Mouse (Mus musculus) CD4-positive helper T cell, adult 2 months (primary cell): ENCODE results near the gene Inafm2.

ENCODE experiments used
- DNase-seq: peaks from one replicate; pipeline ENCODE4 v3.0.0-alpha.2; 2012; ENCODE audit warnings: low read depth, missing footprints, low spot score

Gene Inafm2

DNA sequence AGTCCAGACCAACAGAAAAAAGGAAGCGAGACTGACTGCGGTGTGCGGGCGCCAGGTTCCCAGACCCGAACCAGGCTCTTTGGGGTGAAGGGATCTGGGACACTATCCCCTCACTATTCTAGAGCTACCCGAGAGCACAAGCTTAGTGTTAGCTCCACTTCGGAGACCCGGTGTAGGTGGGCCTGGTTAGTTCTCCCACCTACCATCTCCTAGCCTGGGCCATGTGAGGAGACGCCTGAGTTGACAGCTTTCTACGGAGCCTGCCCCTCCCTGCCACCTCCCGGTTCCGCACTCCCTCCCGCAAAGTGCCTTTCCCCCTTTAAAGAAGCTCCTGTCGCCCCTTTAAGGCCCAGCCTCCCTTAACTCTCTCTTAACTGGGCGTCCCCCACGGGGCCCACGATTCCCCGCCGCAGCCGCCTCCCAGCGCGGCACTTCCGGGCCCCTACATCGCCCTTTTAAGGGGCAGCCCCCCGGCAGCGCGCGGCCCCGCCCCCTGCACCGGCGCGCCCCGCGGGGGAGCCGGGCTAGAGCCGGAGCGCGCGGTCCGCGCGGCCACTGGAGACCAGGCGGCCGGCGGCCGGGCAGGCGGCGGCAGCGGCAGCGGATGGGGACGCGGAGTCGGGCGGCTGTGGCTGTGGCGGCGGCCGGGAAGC is at the start of gene Inafm2:
Gene Inafm2 (plus strand): TSS at position 527 of the 653 bp plus-strand sequence.
- peak; percentile 90 for DNase-seq

DNA sequence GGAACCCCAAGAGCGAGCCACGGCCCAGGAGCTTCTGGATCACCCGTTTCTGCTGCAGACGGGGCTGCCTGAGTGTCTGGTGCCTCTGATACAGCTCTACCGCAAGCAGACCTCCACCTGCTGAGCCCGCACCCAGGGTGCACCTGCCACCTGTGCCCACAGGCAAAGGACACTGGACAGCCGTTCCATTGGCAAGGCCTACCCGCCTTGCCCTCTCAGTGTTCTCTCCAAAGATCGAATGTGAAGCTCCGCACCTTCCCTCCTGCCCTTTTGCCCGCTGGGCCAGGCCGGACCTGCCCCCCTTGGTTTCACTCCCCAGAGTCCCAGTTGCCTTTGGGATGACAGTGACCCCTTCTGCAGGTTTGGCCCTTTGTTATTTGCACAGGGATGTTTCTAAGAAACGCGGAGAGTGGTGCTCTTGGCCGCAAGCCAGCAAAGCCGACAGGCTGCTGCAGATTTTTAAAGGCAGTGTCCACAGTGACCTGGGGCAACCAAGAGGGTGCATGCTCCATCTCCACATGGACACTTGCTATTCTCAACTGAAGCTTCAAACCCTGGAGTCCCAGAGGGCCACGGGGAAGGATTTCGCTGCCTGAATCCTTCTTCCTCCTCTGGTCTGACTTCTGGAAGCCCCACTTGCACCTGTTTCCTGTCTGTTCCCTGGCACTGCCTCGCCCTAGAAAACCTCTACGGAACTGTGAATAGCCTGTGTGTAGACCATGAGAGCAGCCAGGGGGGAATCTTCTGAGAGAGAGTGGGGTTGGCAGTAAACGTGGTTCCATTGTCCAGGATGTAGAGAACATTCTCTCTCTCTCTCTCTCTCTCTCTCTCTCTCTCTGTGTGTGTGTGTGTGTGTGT is 48.9 kb upstream of the Inafm2 start:
- DNase-seq = no peak

DNA sequence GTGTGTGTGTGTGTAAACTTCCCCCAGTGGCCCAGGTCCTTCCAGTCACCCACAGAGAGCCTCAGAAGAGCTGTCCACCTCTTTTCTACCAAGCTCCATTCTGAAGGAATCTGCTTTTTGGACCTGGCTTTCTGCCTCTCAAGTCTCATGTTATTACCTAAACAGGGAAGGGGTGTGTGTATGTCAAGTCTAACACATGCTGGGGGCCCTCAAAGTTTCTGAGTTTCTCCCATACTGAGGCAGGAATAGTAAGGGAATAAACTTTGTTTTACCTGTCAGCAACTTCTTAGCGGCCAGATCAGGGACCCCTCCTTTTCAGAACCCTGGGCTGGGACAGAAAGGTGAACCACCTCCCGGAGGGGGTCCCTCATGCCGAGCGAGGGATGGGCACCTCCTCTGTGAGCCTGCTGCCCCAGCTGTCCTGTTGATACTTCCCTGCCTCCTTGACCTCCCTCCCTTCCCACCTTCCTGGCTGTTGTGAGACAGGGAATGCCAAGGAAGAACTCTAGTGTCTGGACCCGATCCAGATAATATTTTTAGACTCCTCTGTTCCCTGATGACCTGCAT is 48.2 kb upstream of the Inafm2 start:
- no peak for DNase-seq

GRCm38 (mm10) chr2:118697955-118698354 is 47.6 kb upstream of the Inafm2 start:
- DNase-seq = no peak

DNA sequence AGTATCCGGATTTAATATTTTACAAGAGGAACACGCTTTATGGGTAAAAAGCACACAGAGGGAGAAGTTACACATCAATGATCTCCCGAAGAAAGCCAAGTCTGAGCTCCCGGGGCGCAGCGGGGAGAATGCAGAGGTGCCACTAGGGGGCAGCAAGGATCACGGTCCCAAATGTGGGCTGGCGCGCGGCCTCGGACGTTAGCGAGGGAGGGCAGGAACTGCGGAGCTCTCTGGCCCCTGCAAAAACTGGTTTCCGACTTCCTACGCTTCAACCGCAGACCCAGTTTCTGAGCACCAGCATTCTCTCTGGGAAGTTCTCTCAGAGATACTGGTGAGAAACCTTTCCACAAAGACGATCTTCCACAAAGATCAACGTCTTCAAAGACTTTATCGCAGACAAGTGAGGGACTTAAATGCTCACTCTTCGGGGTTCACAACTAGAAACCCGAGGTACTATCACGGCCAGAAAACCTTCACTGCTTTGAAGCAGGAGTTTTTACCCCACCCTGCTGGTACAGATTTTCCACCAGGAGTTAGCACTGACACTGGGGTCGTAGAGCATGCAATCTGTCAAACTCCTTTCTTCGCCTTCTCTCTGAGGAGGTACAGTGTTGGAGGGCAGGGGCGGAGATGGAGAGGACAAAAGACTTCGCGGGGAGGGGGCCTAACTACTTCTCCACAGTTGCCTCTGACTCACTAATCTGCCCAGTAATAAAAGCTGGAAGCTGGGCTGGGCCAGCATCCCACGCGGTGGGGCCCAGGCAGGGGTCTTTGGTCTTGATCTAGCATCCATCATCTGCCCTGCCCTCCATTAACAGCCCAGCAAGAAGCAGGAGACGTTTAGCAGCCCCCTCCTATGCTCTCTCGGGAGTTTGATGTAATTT is 45.1 kb upstream of the Inafm2 start:
- peak; percentile 75 for DNase-seq

DNA sequence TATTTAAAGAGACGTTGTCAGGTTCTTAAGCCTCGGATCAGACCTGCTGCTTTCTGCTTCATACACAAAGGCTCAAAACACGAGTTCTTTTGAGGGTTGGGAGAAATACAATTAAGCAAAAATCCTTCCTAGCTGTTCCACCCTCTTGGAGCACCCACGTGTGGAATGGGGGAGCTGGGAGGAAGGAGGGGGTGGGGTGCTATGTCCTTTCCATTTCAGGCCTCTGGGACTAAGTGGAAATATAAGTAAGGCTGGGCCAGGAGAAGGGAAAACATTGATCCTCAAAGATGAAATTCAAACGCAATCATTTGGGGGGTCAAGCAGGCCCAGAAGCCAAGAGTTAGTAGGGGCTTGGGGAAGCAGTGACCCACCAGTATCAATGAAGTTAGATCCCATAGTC is 44.4 kb upstream of the Inafm2 start:
- no peak for DNase-seq

DNA sequence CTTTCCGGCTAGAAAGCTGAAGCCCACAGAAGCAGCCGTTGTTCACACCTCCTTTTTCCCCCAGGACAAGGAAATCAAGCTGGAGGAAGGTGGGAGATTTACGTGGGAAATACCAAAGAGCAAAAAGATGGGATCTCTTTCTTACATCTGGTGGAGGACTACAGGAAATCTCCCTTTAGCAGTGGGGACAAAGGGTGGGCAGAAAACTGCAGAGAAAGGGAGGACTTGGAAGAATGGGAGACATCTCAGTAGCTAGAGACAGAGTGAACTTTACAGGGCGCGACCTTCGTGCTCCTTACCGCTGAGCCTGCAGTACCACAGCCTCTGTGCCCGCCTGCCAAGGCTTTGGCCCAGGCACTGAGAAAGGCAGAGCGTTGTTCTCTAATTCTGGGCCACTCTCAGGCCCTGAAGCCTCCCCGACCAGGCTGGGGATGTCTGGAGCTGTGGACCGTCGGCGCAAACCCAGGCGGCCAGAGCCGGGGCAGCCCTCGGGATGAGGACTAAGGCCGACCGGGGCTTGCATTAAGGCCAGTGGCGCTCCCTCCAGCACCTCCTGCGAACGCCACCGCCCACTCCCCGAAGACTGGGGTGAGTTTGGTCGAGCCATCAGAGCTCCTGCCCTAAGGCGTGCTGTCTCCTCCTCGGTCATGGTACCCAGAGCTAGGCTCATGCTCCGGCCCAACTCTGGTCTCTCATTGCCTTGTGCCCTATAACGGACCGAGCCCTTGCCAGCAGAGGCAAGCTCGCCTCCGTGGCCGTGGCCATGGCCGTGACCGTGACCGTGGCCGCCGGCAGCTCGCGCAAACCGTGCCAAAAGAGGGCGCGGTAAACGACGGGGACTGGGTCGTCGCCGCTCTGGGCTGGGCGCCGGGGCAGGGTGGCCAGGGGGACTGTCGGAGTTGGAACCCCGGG is 43.3 kb upstream of the Inafm2 start:
- no peak for DNase-seq

GRCm38 (mm10) chr2:118702883-118703761 is 42.4 kb upstream of the Inafm2 start:
- DNase-seq = peak; percentile 39

DNA sequence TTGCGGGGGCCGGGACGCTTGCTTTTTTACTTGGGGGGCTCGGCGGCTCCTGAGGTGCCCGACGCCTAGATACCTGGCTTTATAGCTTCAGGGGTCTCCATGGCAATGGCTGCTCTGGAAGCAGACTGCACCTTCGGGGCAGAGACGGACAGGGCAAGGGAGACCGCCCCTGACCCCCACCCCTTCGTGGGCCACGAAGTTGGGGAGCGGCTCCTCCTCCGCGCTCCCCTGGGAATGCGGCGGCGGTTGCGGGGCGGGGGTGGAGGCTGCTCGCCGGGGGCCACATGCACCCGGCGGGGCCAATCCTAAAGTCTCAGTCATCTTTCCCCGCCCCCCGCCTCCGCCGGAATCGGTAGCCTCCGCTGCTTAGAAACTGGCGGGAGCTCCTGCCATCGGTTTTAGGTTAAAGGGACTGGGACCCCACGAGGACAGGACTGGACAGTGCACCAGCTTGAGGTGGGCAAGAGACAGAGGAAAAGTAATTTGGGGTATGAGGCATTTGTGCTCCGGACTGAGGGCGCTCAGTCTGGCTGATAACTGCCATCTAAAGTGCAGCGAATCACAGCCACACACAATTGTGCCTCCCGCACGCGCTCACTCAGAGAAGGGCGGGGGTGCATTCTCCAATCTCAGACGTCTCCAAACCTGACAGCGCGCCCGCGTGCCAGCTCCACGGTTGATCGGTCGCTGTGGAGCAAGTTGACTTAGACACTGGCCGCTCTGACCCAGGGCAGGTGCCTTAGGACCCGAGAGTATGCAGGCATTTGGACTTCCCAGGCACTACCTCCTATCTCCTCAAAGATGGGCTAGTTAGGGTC is 41.4 kb upstream of the Inafm2 start, which contains the start of gene Ankrd63:
Gene Ankrd63 (minus strand): TSS at position 51 of the 818 bp plus-strand sequence.
- peak; percentile 41 for DNase-seq

GRCm38 (mm10) chr2:118706436-118706835 is 39.1 kb upstream of the Inafm2 start:
- no peak for DNase-seq

- DNase-seq = no peak
These were observed 37.1 kb upstream of the Inafm2 start for GRCm38 (mm10) chr2:118708472-118708871.

DNA sequence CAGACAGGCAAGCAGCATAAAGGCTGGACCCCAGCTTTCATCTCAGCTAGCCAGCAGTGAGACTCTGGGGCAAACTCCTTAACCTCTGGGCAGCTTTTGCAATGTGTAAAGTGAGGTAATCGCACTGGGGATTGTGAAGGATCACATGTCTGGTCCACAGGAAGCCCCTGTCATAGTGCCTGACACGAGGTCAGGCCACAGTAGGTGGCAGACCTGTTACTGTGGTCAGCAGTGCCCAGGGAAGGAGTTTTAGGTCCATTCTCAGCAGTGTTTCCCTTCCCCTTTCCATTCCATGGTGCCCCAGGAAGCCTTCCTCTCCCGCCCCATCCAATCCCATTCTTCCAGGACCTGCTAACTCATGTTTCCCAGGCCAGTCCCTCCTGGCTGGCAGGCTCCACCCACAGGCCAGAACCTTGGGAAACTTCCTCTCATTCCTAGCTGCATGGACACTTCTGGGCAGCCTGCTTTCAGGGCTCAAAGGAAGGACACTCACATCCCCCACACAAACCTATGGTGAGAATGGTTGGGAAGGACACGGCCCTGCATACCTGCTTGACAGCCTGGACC is 35.8 kb upstream of the Inafm2 start:
- DNase-seq = no peak

GRCm38 (mm10) chr2:118711038-118711494 is 34.5 kb upstream of the Inafm2 start:
- peak; percentile 38 for DNase-seq

DNA sequence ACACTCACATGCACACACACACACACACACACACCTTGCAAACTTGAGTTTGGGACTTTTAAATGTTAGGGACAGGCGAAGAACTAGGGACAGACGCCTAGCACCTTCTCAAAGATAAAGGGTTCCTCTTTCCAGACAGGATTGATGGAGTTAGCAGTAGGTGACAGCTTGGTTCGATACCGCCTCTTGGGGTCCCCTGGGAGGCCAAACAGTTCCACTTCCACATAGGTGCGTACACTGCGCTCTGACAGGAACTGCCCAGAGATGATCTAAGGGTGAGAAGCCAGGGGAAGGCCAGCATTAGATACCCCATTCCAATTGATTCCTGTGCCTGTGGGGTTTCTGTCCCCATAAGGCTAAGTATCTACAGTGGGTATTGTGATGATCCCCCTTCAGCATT is 31.9 kb upstream of the Inafm2 start:
- DNase-seq = no peak

DNA sequence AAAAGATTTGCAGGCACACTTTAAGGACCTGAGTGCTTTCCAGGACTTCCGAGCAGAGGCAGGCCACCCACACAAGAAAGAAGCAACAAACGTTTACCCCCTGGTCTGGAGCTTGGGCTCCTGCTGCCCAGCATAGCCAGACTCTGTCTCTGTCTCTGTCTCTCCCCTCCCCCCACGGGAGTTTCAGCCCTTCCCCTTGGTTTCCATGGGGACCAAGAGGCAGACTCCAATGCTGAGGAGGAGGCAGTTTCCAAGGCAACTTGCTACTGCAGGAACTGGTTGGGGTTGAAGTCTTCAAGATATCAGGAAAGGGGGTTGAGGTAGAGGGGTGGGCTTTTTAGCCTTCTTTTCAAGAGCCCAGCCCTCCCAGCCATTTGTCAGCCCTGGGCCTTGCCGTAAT is 31.3 kb upstream of the Inafm2 start:
- no peak for DNase-seq

DNA sequence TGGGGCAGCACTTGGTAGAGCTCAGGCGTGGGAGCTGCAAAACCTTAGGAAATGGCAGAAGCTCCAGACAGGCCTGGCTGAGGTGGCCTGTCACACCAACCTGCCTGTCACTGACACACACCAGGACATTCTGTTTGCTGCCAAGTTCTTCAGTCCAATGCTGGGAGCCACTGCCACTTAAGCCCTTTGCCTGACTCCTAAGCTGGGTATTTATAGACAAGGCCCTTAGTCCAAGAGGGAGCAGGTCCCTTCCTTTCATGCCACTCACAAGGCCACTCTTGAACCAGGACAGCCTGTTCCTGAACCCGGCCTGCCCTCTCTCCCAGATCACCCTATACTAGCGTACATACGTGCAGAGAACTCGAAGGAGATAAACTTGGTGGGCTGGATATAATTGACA is 28.9 kb upstream of the Inafm2 start:
- no peak for DNase-seq

GRCm38 (mm10) chr2:118723693-118724486 is 21.7 kb upstream of the Inafm2 start:
- no peak for DNase-seq
